Mouse (Mus musculus) lung, postnatal 0 days (tissue): Measurements from ENCODE around the gene Ruvbl2.

Experiments used
- CTCF ChIP-seq: IDR thresholded peaks from 2 replicates; pipeline ENCODE4 v1.5.1; 2016; ENCODE audit warnings: antibody characterized with exemption, mild to moderate bottlenecking
- EP300 ChIP-seq: IDR thresholded peaks from 2 replicates; pipeline ENCODE4 v1.6.1; 2016; ENCODE audit warnings: antibody characterized with exemption, mild to moderate bottlenecking, control low read depth

GRCm38 (mm10) chr7:45433835-45434202 is 4.1 kb downstream of the Ruvbl2 start:
- TF ChIP-seq EP300 (no peak), CTCF (no peak)
